Mouse (Mus musculus): Measurements from ENCODE around the gene Bik. TPM values are rescaled to one million over a fixed set of nuclear protein-coding genes. Genes with fewer than 3 reads are reported as not detected.
A peak's percentile ranks its signal among the peaks of the same experiment; 100 is the strongest.

Bik gene
- polyA plus RNA-seq (2012; fragmentation: generic; extraction: Trizol), result 0.91 TPM
- long read RNA-seq, experiment 1, partial matches to known transcripts, result 0 of 2 reads
- long read RNA-seq, experiment 1, other reads (novel, unspliced or antisense), result 0 of 2 reads
- long read RNA-seq, experiment 2, partial matches to known transcripts, result 0 of 1 reads
- long read RNA-seq, experiment 2, other reads (novel, unspliced or antisense), result 0 of 1 reads

- H3K79me2 ChIP-seq (ENCODE audit: control insufficient read depth, insufficient read depth), result no peaks in the 10 kb centered on the region
These were observed at the start of gene Bik for GRCm38 (mm10) chr15:83526424-83527091. Gene Bik, plus strand, starts transcription at chr15:83526862.

GRCm38 (mm10) chr15:83478096-83478495 lies 48.6 kb upstream of the Bik start:
- Histone ChIP-seq H3K36me3 (ENCODE audit: control insufficient read depth, insufficient read depth) (no peaks in the 10 kb centered on the region), H3ac (ENCODE audit: control insufficient read depth, insufficient read length, low read depth) (no peak overlapping the region), H3K27me3 (ENCODE audit: control insufficient read depth, insufficient read depth, insufficient read length) (no peaks in the 10 kb centered on the region), H3K79me2 (ENCODE audit: control insufficient read depth, insufficient read depth) (no peaks in the 10 kb centered on the region), H3K4me3 (ENCODE audit: insufficient read depth, poor library complexity, severe bottlenecking) (no peak overlapping the region), H3K79me3 (ENCODE audit: low read depth) (no peaks in the 10 kb centered on the region)
- TF ChIP-seq CEBPB (IDR thresholded peaks at IDR 0.05; ENCODE audit: low read depth), result no peak
- no peak for TF ChIP-seq MYOD1 (IDR thresholded peaks at IDR 0.05; ENCODE audit: control insufficient read depth, insufficient read length, low read depth)
- no peak for TF ChIP-seq MAX (IDR thresholded peaks at IDR 0.05)
- TF ChIP-seq CTCF (IDR thresholded peaks at IDR 0.05; ENCODE audit: control insufficient read depth, insufficient read depth, insufficient read length), result no peak
- TF ChIP-seq USF1 (IDR thresholded peaks at IDR 0.05; ENCODE audit: low read depth), result no peak
- TF ChIP-seq FOSL1 (IDR thresholded peaks at IDR 0.05; ENCODE audit: insufficient read depth, low read length, poor library complexity, severe bottlenecking), result no peak
- no peak for TF ChIP-seq MYOG (IDR thresholded peaks at IDR 0.05; ENCODE audit: control insufficient read depth, extremely low read depth, insufficient read length)

More at GRCm38 (mm10) chr15:83526424-83527091, at the start of gene Bik:
- H3K36me3 ChIP-seq (ENCODE audit: control insufficient read depth, insufficient read depth), result no peaks in the 10 kb centered on the region
- no peaks in the 10 kb centered on the region for H3K79me3 ChIP-seq (ENCODE audit: low read depth)
- no peak for TF ChIP-seq FOSL1 (IDR thresholded peaks at IDR 0.05; ENCODE audit: insufficient read depth, low read length, poor library complexity, severe bottlenecking)
- TF ChIP-seq CTCF (IDR thresholded peaks at IDR 0.05; ENCODE audit: control insufficient read depth, insufficient read depth, insufficient read length), result no peak
- TF ChIP-seq MAX (IDR thresholded peaks at IDR 0.05), result no peak
- no peak for TF ChIP-seq MYOD1 (IDR thresholded peaks at IDR 0.05; ENCODE audit: control insufficient read depth, insufficient read length, low read depth)
- TF ChIP-seq USF1 (IDR thresholded peaks at IDR 0.05; ENCODE audit: low read depth), result no peak
- no peak for TF ChIP-seq MYOG (IDR thresholded peaks at IDR 0.05; ENCODE audit: control insufficient read depth, extremely low read depth, insufficient read length)
- TF ChIP-seq CEBPB (IDR thresholded peaks at IDR 0.05; ENCODE audit: low read depth), result no peak
- peak within 1 kb of the TSS; percentile 25 for H3ac ChIP-seq (ENCODE audit: control insufficient read depth, insufficient read length, low read depth)
- H3K27me3 ChIP-seq (ENCODE audit: control insufficient read depth, insufficient read depth, insufficient read length), result peaks cover 18% of the 10 kb centered on the region
- H3K4me3 ChIP-seq (ENCODE audit: insufficient read depth, poor library complexity, severe bottlenecking), result peak within 1 kb of the TSS; percentile 25

- Histone ChIP-seq H3K79me3 (ENCODE audit: low read depth) (no peaks in the 10 kb centered on the region), H3K4me3 (ENCODE audit: insufficient read depth, poor library complexity, severe bottlenecking) (no peak overlapping the region), H3K36me3 (ENCODE audit: control insufficient read depth, insufficient read depth) (no peaks in the 10 kb centered on the region), H3ac (ENCODE audit: control insufficient read depth, insufficient read length, low read depth) (no peak overlapping the region), H3K27me3 (ENCODE audit: control insufficient read depth, insufficient read depth, insufficient read length) (no peaks in the 10 kb centered on the region), H3K79me2 (ENCODE audit: control insufficient read depth, insufficient read depth) (no peaks in the 10 kb centered on the region)
- no peak for TF ChIP-seq CEBPB (IDR thresholded peaks at IDR 0.05; ENCODE audit: low read depth)
These were observed 46.8 kb upstream of the Bik start for GRCm38 (mm10) chr15:83479818-83480217.

GRCm38 (mm10) chr15:83481236-83481780 lies 45.4 kb upstream of the Bik start:
- Histone ChIP-seq H3ac (ENCODE audit: control insufficient read depth, insufficient read length, low read depth) (no peak overlapping the region), H3K79me3 (ENCODE audit: low read depth) (no peaks in the 10 kb centered on the region), H3K36me3 (ENCODE audit: control insufficient read depth, insufficient read depth) (peaks cover 3% of the 10 kb centered on the region), H3K27me3 (ENCODE audit: control insufficient read depth, insufficient read depth, insufficient read length) (no peaks in the 10 kb centered on the region), H3K4me3 (ENCODE audit: insufficient read depth, poor library complexity, severe bottlenecking) (no peak overlapping the region), H3K79me2 (ENCODE audit: control insufficient read depth, insufficient read depth) (no peaks in the 10 kb centered on the region)
- TF ChIP-seq MAX (IDR thresholded peaks at IDR 0.05), result peak; percentile 81
- TF ChIP-seq CTCF (IDR thresholded peaks at IDR 0.05; ENCODE audit: control insufficient read depth, insufficient read depth, insufficient read length), result no peak

GRCm38 (mm10) chr15:83482645-83483224 lies 43.9 kb upstream of the Bik start:
- TF ChIP-seq MYOD1 (IDR thresholded peaks at IDR 0.05; ENCODE audit: control insufficient read depth, insufficient read length, low read depth), result peak; percentile 3
- TF ChIP-seq CEBPB (IDR thresholded peaks at IDR 0.05; ENCODE audit: low read depth), result peak; percentile 60
- TF ChIP-seq MAX (IDR thresholded peaks at IDR 0.05), result no peak

GRCm38 (mm10) chr15:83483482-83483881 lies 43.2 kb upstream of the Bik start:
- Histone ChIP-seq H3K27me3 (ENCODE audit: control insufficient read depth, insufficient read depth, insufficient read length) (no peaks in the 10 kb centered on the region), H3ac (ENCODE audit: control insufficient read depth, insufficient read length, low read depth) (no peak overlapping the region), H3K79me2 (ENCODE audit: control insufficient read depth, insufficient read depth) (no peaks in the 10 kb centered on the region), H3K79me3 (ENCODE audit: low read depth) (no peaks in the 10 kb centered on the region), H3K36me3 (ENCODE audit: control insufficient read depth, insufficient read depth) (peaks cover 3% of the 10 kb centered on the region), H3K4me3 (ENCODE audit: insufficient read depth, poor library complexity, severe bottlenecking) (no peak overlapping the region)
- TF ChIP-seq FOSL1 (IDR thresholded peaks at IDR 0.05; ENCODE audit: insufficient read depth, low read length, poor library complexity, severe bottlenecking) (peak; percentile 73), MYOG (IDR thresholded peaks at IDR 0.05; ENCODE audit: control insufficient read depth, extremely low read depth, insufficient read length) (no peak), MAX (IDR thresholded peaks at IDR 0.05) (peak; percentile 55), CTCF (IDR thresholded peaks at IDR 0.05; ENCODE audit: control insufficient read depth, insufficient read depth, insufficient read length) (peak; percentile 46)

More at GRCm38 (mm10) chr15:83482645-83483224, 43.9 kb upstream of the Bik start:
- H3K79me2 ChIP-seq (ENCODE audit: control insufficient read depth, insufficient read depth), result no peaks in the 10 kb centered on the region
- H3K36me3 ChIP-seq (ENCODE audit: control insufficient read depth, insufficient read depth), result peaks cover 3% of the 10 kb centered on the region
- H3K4me3 ChIP-seq (ENCODE audit: insufficient read depth, poor library complexity, severe bottlenecking), result no peak overlapping the region
- no peak overlapping the region for H3ac ChIP-seq (ENCODE audit: control insufficient read depth, insufficient read length, low read depth)
- H3K79me3 ChIP-seq (ENCODE audit: low read depth), result no peaks in the 10 kb centered on the region
- no peaks in the 10 kb centered on the region for H3K27me3 ChIP-seq (ENCODE audit: control insufficient read depth, insufficient read depth, insufficient read length)

Data from C2C12 (cell line).